Mouse (Mus musculus) E14TG2a.4 (cell line): ENCODE data around the gene Olfr678.

ENCODE experiments used
- CTCF ChIP-seq: conservative IDR thresholded peaks from 2 replicates; pipeline ENCODE4 v1.5.1; 2014; ENCODE audit warnings: low read length
- NANOG ChIP-seq: IDR thresholded peaks from 2 replicates; pipeline ENCODE4 v1.6.1; 2014; ENCODE audit warnings: borderline replicate concordance, low read length, mixed read lengths

DNA sequence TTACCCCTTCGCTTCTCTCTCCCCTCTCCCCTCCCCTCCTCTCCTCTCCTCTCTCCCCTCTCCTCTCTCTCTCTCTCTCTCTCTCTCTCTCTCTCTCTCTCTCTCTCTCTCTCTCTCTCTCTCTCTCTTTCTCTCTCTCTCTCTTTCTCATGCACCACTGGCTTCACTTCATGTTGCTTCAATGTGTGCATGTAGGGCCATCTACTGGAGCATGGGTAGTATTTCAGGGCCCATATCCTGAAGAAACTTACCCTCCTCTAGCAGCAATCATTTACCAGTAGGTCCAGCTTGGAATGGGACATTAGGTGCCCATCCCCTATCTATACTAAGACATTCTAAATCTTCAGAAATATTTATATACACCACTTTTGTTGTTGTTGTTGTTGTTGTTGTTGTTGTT, 41.7 kb upstream of the Olfr678 start:
- TF ChIP-seq CTCF: peak; percentile 10; the same call in 1 of the 2 replicates
- TF ChIP-seq NANOG: no peak
